Mouse (Mus musculus): Measurements from ENCODE around the gene Larp1.

Gene Larp1

GRCm38 (mm10) chr11:58102146-58102545 is 93.3 kb downstream of the Larp1 start:
- no peak for DNase-seq

GRCm38 (mm10) chr11:58102581-58103343 is 93.9 kb downstream of the Larp1 start:
- no peak for DNase-seq

- no peak for DNase-seq
Measured at GRCm38 (mm10) chr11:58103344-58103653, 94.4 kb downstream of the Larp1 start.

GRCm38 (mm10) chr11:58103697-58104306 is 94.9 kb downstream of the Larp1 start, which contains the start of gene Cnot8:
Gene Cnot8 (plus strand): TSS chr11:58104153.
- DNase-seq, result peak; percentile 99

GRCm38 (mm10) chr11:58104351-58104791 is 95.5 kb downstream of the Larp1 start:
- no peak for DNase-seq

- no peak for DNase-seq
Measured at GRCm38 (mm10) chr11:58107009-58107408, 98.1 kb downstream of the Larp1 start.

GRCm38 (mm10) chr11:58107664-58108337 is 98.9 kb downstream of the Larp1 start:
- no peak for DNase-seq

All from kidney, adult 8-10 months (tissue).